Mouse (Mus musculus): ENCODE measurements around the gene Xpr1. TPM values are rescaled to one million over a fixed set of nuclear protein-coding genes. Genes with fewer than 3 reads are reported as not detected.
A peak's percentile ranks its signal among the peaks of the same experiment; 100 is the strongest.

Gene Xpr1
- polyA plus RNA-seq (2011; ENCODE audit: insufficient read depth, insufficient read length, low read depth, missing spikeins): 22.5 and 27.2 TPM in 2 replicates

DNA sequence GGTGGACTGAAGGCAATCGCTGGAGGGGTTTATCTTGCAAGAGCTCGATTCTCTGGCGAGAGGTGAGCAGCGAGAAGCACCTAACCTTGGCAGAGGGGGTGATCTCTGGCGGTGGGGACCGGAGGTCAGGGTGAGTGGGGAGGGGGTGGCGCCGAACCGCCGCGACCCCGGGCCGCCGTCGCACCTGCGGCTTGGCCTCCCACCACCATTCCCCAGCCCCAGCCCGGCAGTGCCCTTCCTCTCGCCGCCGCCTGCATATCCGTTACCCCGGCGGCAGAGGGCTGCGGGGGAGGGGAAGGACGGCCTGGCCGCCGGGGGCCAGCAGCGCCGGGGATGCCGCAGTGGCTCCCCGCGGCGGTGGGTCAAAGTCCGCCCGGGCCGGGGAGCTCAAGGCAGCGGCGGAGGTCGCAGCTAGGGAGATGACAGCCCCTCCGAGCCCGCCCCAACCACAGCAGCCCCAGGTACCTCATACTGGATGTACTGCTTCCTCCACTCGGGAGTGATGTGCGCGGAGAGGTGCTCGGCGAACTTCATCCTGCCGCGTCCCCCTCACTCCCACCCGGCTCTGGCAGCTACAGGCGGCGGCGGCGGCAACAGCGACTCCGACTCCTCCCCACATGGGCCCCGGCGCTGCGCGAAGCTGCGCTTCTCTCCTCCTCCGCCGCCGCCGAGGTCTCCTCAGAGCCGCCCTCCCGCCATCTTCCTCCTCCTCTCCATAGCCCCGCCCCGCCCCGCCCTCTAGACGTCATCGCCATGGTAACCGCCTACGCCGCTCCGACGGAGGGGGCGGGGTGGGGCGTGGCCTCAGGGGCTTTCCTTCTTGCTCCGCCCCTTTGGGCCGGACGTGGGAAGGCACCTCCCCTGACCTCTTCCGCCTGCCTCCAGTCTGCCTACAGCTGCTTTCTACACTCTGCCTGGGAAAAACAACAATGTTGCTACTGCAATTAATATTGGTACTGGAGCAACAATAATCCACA, at the start of gene Xpr1:
TSS of gene Xpr1 (minus strand) at position 715 of the 977 bp plus-strand sequence.
- no peaks in the 10 kb centered on the region for H3K9me3 ChIP-seq (replicated peaks; ENCODE audit: control insufficient read depth, insufficient read depth, low read length, poor library complexity, severe bottlenecking)
- H3K27me3 ChIP-seq (ENCODE audit: control insufficient read depth, insufficient read depth, low read length, poor library complexity, severe bottlenecking): no peaks in the 10 kb centered on the region
- no peak for TF ChIP-seq CTCF (IDR thresholded peaks at IDR 0.05; ENCODE audit: low read depth, low read length)
- no peak for TF ChIP-seq EP300 (IDR thresholded peaks at IDR 0.05; ENCODE audit: insufficient read depth, low read depth, low read length)
- TF ChIP-seq POLR2A (IDR thresholded peaks at IDR 0.05; ENCODE audit: insufficient read depth, low read length): no peak
- H3K9ac ChIP-seq (ENCODE audit: low read depth, poor library complexity, severe bottlenecking): peak within 1 kb of the TSS; percentile 58
- peak within 1 kb of the TSS; percentile 66 for H3K4me3 ChIP-seq (ENCODE audit: low read depth, low read length)
- H3K36me3 ChIP-seq (ENCODE audit: control insufficient read depth, insufficient read depth, low read length, poor library complexity, severe bottlenecking): no peaks in the 10 kb centered on the region
- H3K27ac ChIP-seq (ENCODE audit: insufficient read depth, low read length): no peak within 1 kb of the TSS
- H3K4me1 ChIP-seq (ENCODE audit: control insufficient read depth, insufficient read depth, low read length): no peaks in the 10 kb centered on the region

DNA sequence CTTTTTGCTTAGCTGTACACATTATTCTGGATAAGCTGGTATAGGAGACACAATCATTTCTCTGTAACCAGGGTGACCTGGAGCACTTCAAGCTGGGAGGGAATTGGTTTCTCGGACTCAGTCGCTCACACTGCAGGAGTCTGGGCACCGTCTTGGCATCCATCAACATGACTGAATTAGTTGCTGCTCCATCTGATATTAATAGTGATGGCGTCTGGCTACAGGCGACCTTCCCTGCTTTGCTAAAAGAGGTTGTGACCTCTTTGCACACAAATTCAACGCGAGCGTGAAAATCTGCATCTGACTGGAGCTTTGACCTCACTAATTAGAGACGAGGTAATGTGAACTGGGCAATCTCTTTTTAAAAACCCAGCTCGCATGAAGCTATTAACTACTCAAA, 46.2 kb upstream of the Xpr1 start:
- TF ChIP-seq EP300 (IDR thresholded peaks at IDR 0.05; ENCODE audit: insufficient read depth, low read depth, low read length): no peak
- TF ChIP-seq POLR2A (IDR thresholded peaks at IDR 0.05; ENCODE audit: insufficient read depth, low read length): no peak
- no peak for TF ChIP-seq CTCF (IDR thresholded peaks at IDR 0.05; ENCODE audit: low read depth, low read length)
- Histone ChIP-seq H3K27me3 (ENCODE audit: control insufficient read depth, insufficient read depth, low read length, poor library complexity, severe bottlenecking) (no peaks in the 10 kb centered on the region), H3K9me3 (replicated peaks; ENCODE audit: control insufficient read depth, insufficient read depth, low read length, poor library complexity, severe bottlenecking) (no peaks in the 10 kb centered on the region), H3K27ac (ENCODE audit: insufficient read depth, low read length) (no peak overlapping the region), H3K4me1 (ENCODE audit: control insufficient read depth, insufficient read depth, low read length) (no peaks in the 10 kb centered on the region), H3K9ac (ENCODE audit: low read depth, poor library complexity, severe bottlenecking) (no peak overlapping the region), H3K4me3 (ENCODE audit: low read depth, low read length) (no peak overlapping the region), H3K36me3 (ENCODE audit: control insufficient read depth, insufficient read depth, low read length, poor library complexity, severe bottlenecking) (no peaks in the 10 kb centered on the region)

DNA sequence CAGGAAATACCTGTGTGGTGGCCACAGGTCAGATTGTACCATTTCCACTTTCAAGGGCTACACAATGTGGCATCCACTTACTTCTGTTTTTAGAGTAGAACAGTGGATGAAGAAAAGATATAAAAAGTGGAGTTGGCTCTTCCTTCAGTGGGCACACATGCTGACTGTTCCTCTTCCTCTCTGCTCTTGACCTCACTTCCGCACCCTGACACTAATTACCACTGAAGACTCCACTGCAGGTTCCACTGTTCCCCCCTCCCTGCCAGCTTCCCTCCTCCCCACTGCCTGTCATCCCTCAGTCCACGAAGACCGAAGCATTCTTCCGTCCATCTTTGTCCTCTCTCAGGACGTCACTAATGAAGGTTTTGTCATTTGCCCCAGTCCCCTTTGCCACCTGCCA, 45.4 kb upstream of the Xpr1 start:
- Histone ChIP-seq H3K4me3 (ENCODE audit: low read depth, low read length) (no peak overlapping the region), H3K36me3 (ENCODE audit: control insufficient read depth, insufficient read depth, low read length, poor library complexity, severe bottlenecking) (no peaks in the 10 kb centered on the region), H3K9me3 (replicated peaks; ENCODE audit: control insufficient read depth, insufficient read depth, low read length, poor library complexity, severe bottlenecking) (no peaks in the 10 kb centered on the region), H3K27ac (ENCODE audit: insufficient read depth, low read length) (no peak overlapping the region), H3K4me1 (ENCODE audit: control insufficient read depth, insufficient read depth, low read length) (no peaks in the 10 kb centered on the region), H3K27me3 (ENCODE audit: control insufficient read depth, insufficient read depth, low read length, poor library complexity, severe bottlenecking) (no peaks in the 10 kb centered on the region), H3K9ac (ENCODE audit: low read depth, poor library complexity, severe bottlenecking) (no peak overlapping the region)
- TF ChIP-seq POLR2A (IDR thresholded peaks at IDR 0.05; ENCODE audit: insufficient read depth, low read length) (no peak), EP300 (IDR thresholded peaks at IDR 0.05; ENCODE audit: insufficient read depth, low read depth, low read length) (no peak), CTCF (IDR thresholded peaks at IDR 0.05; ENCODE audit: low read depth, low read length) (no peak)

DNA sequence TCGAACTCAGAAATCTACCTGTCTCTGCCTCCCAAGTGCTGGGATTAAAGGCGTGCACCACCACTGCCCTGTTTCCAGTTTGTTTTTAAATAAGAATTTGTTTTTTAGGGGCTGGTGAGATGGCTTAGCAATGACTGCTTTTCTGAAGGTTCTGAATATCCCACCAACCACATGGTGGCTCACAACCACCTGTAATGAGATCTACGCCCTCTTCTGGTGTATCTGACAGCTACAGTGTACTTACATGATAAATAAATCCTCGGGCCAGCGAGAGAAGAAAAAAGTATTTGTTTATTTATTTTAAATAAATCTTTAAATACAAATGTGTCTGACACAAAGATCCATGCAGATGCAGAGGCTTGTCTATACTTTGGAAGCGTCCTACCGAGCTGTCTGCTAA, 40.3 kb upstream of the Xpr1 start:
- no peaks in the 10 kb centered on the region for H3K9me3 ChIP-seq (replicated peaks; ENCODE audit: control insufficient read depth, insufficient read depth, low read length, poor library complexity, severe bottlenecking)
- no peaks in the 10 kb centered on the region; the same call in 1 of the 2 replicates for H3K27me3 ChIP-seq (ENCODE audit: control insufficient read depth, insufficient read depth, low read length, poor library complexity, severe bottlenecking)
- no peak overlapping the region for H3K27ac ChIP-seq (ENCODE audit: insufficient read depth, low read length)
- no peak overlapping the region for H3K9ac ChIP-seq (ENCODE audit: low read depth, poor library complexity, severe bottlenecking)
- no peaks in the 10 kb centered on the region for H3K4me1 ChIP-seq (ENCODE audit: control insufficient read depth, insufficient read depth, low read length)
- H3K36me3 ChIP-seq (ENCODE audit: control insufficient read depth, insufficient read depth, low read length, poor library complexity, severe bottlenecking): no peaks in the 10 kb centered on the region
- TF ChIP-seq EP300 (IDR thresholded peaks at IDR 0.05; ENCODE audit: insufficient read depth, low read depth, low read length) (no peak), POLR2A (IDR thresholded peaks at IDR 0.05; ENCODE audit: insufficient read depth, low read length) (no peak), CTCF (IDR thresholded peaks at IDR 0.05; ENCODE audit: low read depth, low read length) (no peak)
- no peak overlapping the region for H3K4me3 ChIP-seq (ENCODE audit: low read depth, low read length)

DNA sequence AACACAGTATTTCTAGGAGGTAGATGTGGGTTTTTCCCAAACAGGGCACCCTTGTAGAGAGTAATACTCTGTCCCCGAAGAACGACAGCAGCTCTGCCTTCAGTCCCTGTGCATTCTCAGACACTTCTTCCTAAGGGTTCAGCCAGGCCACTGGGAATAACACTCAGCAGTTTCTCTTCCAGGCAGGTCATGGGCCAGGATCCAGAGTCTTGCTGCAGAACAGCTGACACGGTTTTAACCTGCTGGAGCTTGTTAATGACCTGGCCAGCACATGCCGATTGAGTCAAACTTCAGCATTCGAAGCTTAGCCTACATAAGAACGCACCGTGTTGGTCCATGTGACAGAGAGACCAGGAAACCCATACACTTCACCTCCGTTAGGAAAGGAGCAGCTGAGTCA, 36.0 kb upstream of the Xpr1 start:
- no peak overlapping the region for H3K4me3 ChIP-seq (ENCODE audit: low read depth, low read length)
- no peak overlapping the region for H3K9ac ChIP-seq (ENCODE audit: low read depth, poor library complexity, severe bottlenecking)
- H3K27me3 ChIP-seq (ENCODE audit: control insufficient read depth, insufficient read depth, low read length, poor library complexity, severe bottlenecking): no peaks in the 10 kb centered on the region; the same call in 1 of the 2 replicates
- no peaks in the 10 kb centered on the region for H3K4me1 ChIP-seq (ENCODE audit: control insufficient read depth, insufficient read depth, low read length)
- H3K36me3 ChIP-seq (ENCODE audit: control insufficient read depth, insufficient read depth, low read length, poor library complexity, severe bottlenecking): no peaks in the 10 kb centered on the region
- H3K9me3 ChIP-seq (replicated peaks; ENCODE audit: control insufficient read depth, insufficient read depth, low read length, poor library complexity, severe bottlenecking): no peaks in the 10 kb centered on the region
- H3K27ac ChIP-seq (ENCODE audit: insufficient read depth, low read length): no peak overlapping the region
- no peak for TF ChIP-seq CTCF (IDR thresholded peaks at IDR 0.05; ENCODE audit: low read depth, low read length)
- TF ChIP-seq EP300 (IDR thresholded peaks at IDR 0.05; ENCODE audit: insufficient read depth, low read depth, low read length): no peak
- no peak for TF ChIP-seq POLR2A (IDR thresholded peaks at IDR 0.05; ENCODE audit: insufficient read depth, low read length)

DNA sequence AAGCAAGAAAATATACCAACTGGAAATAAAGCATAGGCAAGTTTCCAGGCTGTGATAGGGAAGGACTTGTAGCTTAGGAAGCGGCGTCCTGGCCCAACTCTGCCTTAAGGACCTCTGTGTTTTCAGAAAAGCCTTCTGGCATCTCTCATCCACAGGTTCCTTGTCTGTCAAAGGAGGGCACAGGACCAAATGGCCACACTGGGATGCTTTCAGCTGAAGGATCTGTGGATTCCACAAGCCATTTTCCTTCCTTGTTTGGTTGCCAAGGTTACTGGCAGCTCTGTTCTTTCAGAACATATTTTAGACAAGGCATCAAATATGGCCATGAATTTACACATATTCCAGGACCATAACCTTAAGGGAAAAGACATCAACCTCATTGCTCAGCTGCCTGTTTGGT, 31.7 kb upstream of the Xpr1 start:
- H3K9ac ChIP-seq (ENCODE audit: low read depth, poor library complexity, severe bottlenecking): no peak overlapping the region
- no peaks in the 10 kb centered on the region; the same call in 1 of the 2 replicates for H3K27me3 ChIP-seq (ENCODE audit: control insufficient read depth, insufficient read depth, low read length, poor library complexity, severe bottlenecking)
- H3K36me3 ChIP-seq (ENCODE audit: control insufficient read depth, insufficient read depth, low read length, poor library complexity, severe bottlenecking): no peaks in the 10 kb centered on the region
- TF ChIP-seq CTCF (IDR thresholded peaks at IDR 0.05; ENCODE audit: low read depth, low read length) (no peak), POLR2A (IDR thresholded peaks at IDR 0.05; ENCODE audit: insufficient read depth, low read length) (no peak), EP300 (IDR thresholded peaks at IDR 0.05; ENCODE audit: insufficient read depth, low read depth, low read length) (no peak)
- no peaks in the 10 kb centered on the region for H3K4me1 ChIP-seq (ENCODE audit: control insufficient read depth, insufficient read depth, low read length)
- H3K27ac ChIP-seq (ENCODE audit: insufficient read depth, low read length): no peak overlapping the region
- no peaks in the 10 kb centered on the region for H3K9me3 ChIP-seq (replicated peaks; ENCODE audit: control insufficient read depth, insufficient read depth, low read length, poor library complexity, severe bottlenecking)
- no peak overlapping the region for H3K4me3 ChIP-seq (ENCODE audit: low read depth, low read length)

Measured in ES-Bruce4 (cell line).